Mouse (Mus musculus) embryonic fibroblast, embryonic 13.5 days (primary cell): ENCODE measurements around the gene Akr1d1.

Experiments
- CTCF ChIP-seq: IDR thresholded peaks from 2 replicates; pipeline ENCODE4 v1.5.1; 2011; ENCODE audit warnings: mild to moderate bottlenecking, control low read depth, low read length, moderate library complexity, borderline replicate concordance; ENCODE audit not compliant: insufficient read depth
- POLR2A ChIP-seq: IDR thresholded peaks from 2 replicates; pipeline ENCODE4 v1.6.1; 2011; ENCODE audit warnings: low read depth, mild to moderate bottlenecking, control low read depth, low read length, moderate library complexity

DNA sequence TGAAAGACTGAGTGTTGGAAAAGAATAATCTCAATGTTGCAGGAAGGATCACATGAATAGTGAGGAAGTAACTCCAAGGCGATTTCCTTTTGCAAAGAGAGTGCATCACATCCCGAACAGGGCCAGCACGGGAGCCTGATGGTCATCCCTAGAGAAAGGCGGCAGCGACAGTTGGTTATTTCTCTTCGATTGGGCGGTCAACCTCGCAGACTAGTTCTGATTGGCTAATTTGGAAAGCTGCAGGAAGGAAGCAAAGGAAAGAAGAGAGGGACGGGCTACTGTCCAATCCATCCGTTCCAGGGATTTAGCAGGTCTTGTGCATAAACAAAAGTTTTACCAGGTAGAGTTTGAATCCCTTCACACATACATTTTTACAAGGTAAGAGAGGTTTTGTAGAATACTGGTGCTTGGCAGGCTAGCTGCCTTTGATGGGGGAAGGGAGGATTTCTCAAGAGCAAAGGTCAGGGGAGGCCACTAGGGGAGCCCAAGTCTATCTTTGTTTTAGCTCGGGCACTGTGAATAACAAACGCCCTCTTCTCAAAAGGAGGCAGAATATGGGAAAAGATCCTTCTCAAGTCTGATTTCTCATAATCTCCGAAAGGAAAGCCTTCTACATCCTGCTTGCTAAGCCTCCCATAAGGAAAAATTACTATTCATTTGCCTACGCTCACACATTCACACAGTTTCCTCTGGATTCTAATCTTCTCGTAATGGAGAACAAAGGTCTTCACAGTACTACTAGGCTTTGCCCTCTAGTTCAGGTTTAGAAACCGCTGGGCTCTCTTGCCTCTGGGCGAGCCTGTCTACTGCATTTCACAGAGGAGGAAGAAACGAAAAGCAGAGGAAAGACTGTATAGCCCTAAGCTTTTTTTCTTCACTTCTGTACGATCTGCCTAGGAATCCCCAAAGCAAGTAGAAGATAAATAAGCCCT lies 62.4 kb downstream of the Akr1d1 start:
- no peak for TF ChIP-seq POLR2A
- TF ChIP-seq CTCF = no peak
